Mouse (Mus musculus) forebrain, postnatal 0 days (tissue): Measurements from ENCODE around the gene Cngb1. TPM values are rescaled to one million over a fixed set of nuclear protein-coding genes. Genes with fewer than 3 reads are reported as not detected.
A peak's percentile ranks its signal among the peaks of the same experiment; 100 is the strongest.

Experiments used
- ATAC-seq: fragments of 200-750 bp; cut with Nextera tagmentation; 2 replicates; pipeline ENCODE4 v1.8.0; 2017; ENCODE audit warnings: mild to moderate bottlenecking, moderate library complexity
- DNase-seq: peaks from one replicate; pipeline ENCODE4 v3.0.0-alpha.2; 2015
- H3K27ac ChIP-seq: fragments of 300-500 bp; sonication (generic); 2 replicates; pipeline ENCODE4 v1.5.1; 2014; ENCODE audit warnings: low read depth, mild to moderate bottlenecking, antibody characterized with exemption, low read length, moderate library complexity, mixed read lengths
- H3K27me3 ChIP-seq: fragments of 300-500 bp; sonication (generic); 2 replicates; pipeline ENCODE4 v1.6.1; 2014; ENCODE audit warnings: mild to moderate bottlenecking, low read length, mixed read lengths; ENCODE audit not compliant: insufficient read depth
- H3K36me3 ChIP-seq: fragments of 300-500 bp; sonication (generic); 2 replicates; pipeline ENCODE4 v1.6.1; 2014; ENCODE audit warnings: mild to moderate bottlenecking, moderate library complexity; ENCODE audit not compliant: insufficient read depth
- H3K4me1 ChIP-seq: fragments of 300-500 bp; sonication (generic); 2 replicates; pipeline ENCODE4 v1.6.1; 2014; ENCODE audit warnings: antibody characterized with exemption; ENCODE audit not compliant: insufficient read depth
- H3K4me2 ChIP-seq: fragments of 300-500 bp; sonication (generic); 2 replicates; pipeline ENCODE4 v1.6.1; 2014; ENCODE audit warnings: low read depth, mild to moderate bottlenecking, moderate library complexity
- H3K4me3 ChIP-seq: fragments of 300-500 bp; sonication (generic); 2 replicates; pipeline ENCODE4 v1.5.1; 2014; ENCODE audit warnings: low read depth, low read length, mixed read lengths
- H3K9ac ChIP-seq: fragments of 300-500 bp; sonication (generic); 2 replicates; pipeline ENCODE4 v1.6.1; 2014; ENCODE audit warnings: mild to moderate bottlenecking
- H3K9me3 ChIP-seq: fragments of 300-500 bp; sonication (generic); 2 replicates; pipeline ENCODE4 v1.6.1; 2016; ENCODE audit warnings: low read length
- CTCF ChIP-seq: sonication (generic); IDR thresholded peaks from 2 replicates; pipeline ENCODE4 v1.5.1; 2016; ENCODE audit warnings: antibody characterized with exemption, control low read depth, low read depth
- WGBS: fragments of 180-500 bp; shearing (Covaris S2); extraction: QIAGEN DNeasy Blood & Tissue Kit; methylation state at CpG from one replicate; pipeline ENCODE4 v1.1.7; 2014; 5-methylcytosine and 5-hydroxymethylcytosine counted together
- polyA plus RNA-seq: library from polyadenylated mRNA; unstranded; fragments of >200 nt; fragmentation: Nextera tagmentation; extraction: Ambion mirVana; gene quantifications from 2 replicates; pipeline ENCODE4 v1.2.1, GENCODE M21; 2015
- total RNA-seq: library from RNA; depleted of rRNA; stranded (reverse); fragments of >200 nt; gene quantifications from 2 replicates; pipeline ENCODE4 v1.2.3, GENCODE M21; 2014

Cngb1 gene
- total and polyA plus RNA-seq, 2 experiments from 2014 or later: 0.33 to 1.2 TPM

GRCm38 (mm10) chr8:95331720-95332436 lies 25.5 kb upstream of the Cngb1 start, which contains the start of the genes Zfp319 and Usb1:
Gene Zfp319 (minus strand): TSS chr8:95331950.
Gene Usb1 (plus strand): TSS chr8:95332284.
- H3K4me1 ChIP-seq: peaks cover 4% of the 10 kb centered on the region; the same call in 1 of the 2 replicates
- TF ChIP-seq CTCF: peak; percentile 75
- peak within 1 kb of the TSS; percentile 73 for H3K4me2 ChIP-seq
- H3K4me3 ChIP-seq: peak within 1 kb of the TSS; percentile 70
- no peaks in the 10 kb centered on the region for H3K9me3 ChIP-seq
- peaks cover 36% of the 10 kb centered on the region for H3K36me3 ChIP-seq
- ATAC-seq (peak; percentile 93), DNase-seq (peak; percentile 93)
- H3K27me3 ChIP-seq: no peaks in the 10 kb centered on the region
- WGBS: 2% methylated on average over 67 of the region's 80 CpGs
- H3K9ac ChIP-seq: peak within 1 kb of the TSS; percentile 98
- peak within 1 kb of the TSS; percentile 95 for H3K27ac ChIP-seq

GRCm38 (mm10) chr8:95331156-95331719 lies 24.9 kb upstream of the Cngb1 start:
- Histone ChIP-seq H3K27me3 (no peaks in the 10 kb centered on the region), H3K4me3 (peak overlapping the region; percentile 70), H3K36me3 (peaks cover 42% of the 10 kb centered on the region), H3K4me1 (peaks cover 4% of the 10 kb centered on the region; the same call in 1 of the 2 replicates), H3K27ac (peak overlapping the region; percentile 95), H3K9me3 (no peaks in the 10 kb centered on the region), H3K4me2 (peak overlapping the region; percentile 73), H3K9ac (peak overlapping the region; percentile 98)
- WGBS: 1% methylated on average over 38 of the region's 38 CpGs
- no peak for DNase-seq
- TF ChIP-seq CTCF: no peak
- ATAC-seq: peak; percentile 53

GRCm38 (mm10) chr8:95330367-95330766 lies 24.0 kb upstream of the Cngb1 start:
- WGBS: 82% methylated on average over 1 of the region's 1 CpGs
- H3K27ac ChIP-seq: no peak overlapping the region; the same call in 1 of the 2 replicates

GRCm38 (mm10) chr8:95327866-95328465 lies 21.6 kb upstream of the Cngb1 start:
- Histone ChIP-seq H3K9me3 (no peaks in the 10 kb centered on the region), H3K27ac (no peak overlapping the region), H3K4me2 (no peak overlapping the region), H3K4me3 (no peak overlapping the region), H3K36me3 (peaks cover 48% of the 10 kb centered on the region), H3K4me1 (peaks cover 4% of the 10 kb centered on the region; the same call in 1 of the 2 replicates), H3K9ac (no peak overlapping the region), H3K27me3 (no peaks in the 10 kb centered on the region)
- WGBS: 88% methylated on average over 46 of the region's 46 CpGs
- no peak for TF ChIP-seq CTCF
- ATAC-seq: no peak
- no peak for DNase-seq

More at GRCm38 (mm10) chr8:95330367-95330766, 24.0 kb upstream of the Cngb1 start:
- H3K4me3 ChIP-seq: peak overlapping the region; percentile 70
- peak overlapping the region; percentile 98; the same call in 1 of the 2 replicates for H3K9ac ChIP-seq
- H3K4me2 ChIP-seq: peak overlapping the region; percentile 73
- no peaks in the 10 kb centered on the region for H3K9me3 ChIP-seq
- peaks cover 50% of the 10 kb centered on the region for H3K36me3 ChIP-seq
- no peaks in the 10 kb centered on the region for H3K27me3 ChIP-seq
- no peak for ATAC-seq
- DNase-seq: no peak
- peaks cover 4% of the 10 kb centered on the region; the same call in 1 of the 2 replicates for H3K4me1 ChIP-seq
- no peak for TF ChIP-seq CTCF

- Histone ChIP-seq H3K27me3 (no peaks in the 10 kb centered on the region), H3K36me3 (peaks cover 48% of the 10 kb centered on the region), H3K4me1 (peaks cover 4% of the 10 kb centered on the region; the same call in 1 of the 2 replicates), H3K4me3 (no peak overlapping the region), H3K27ac (no peak overlapping the region), H3K9ac (no peak overlapping the region), H3K4me2 (no peak overlapping the region), H3K9me3 (no peaks in the 10 kb centered on the region)
- ATAC-seq: no peak
- WGBS: 92% methylated on average over 5 of the region's 5 CpGs
- no peak for TF ChIP-seq CTCF
- no peak for DNase-seq
These were observed 20.4 kb upstream of the Cngb1 start for GRCm38 (mm10) chr8:95326822-95327221.

GRCm38 (mm10) chr8:95324646-95325045 lies 18.3 kb upstream of the Cngb1 start:
- WGBS: 27% methylated on average over 5 of the region's 5 CpGs
- Histone ChIP-seq H3K27me3 (no peaks in the 10 kb centered on the region), H3K9ac (no peak overlapping the region), H3K27ac (no peak overlapping the region), H3K4me3 (no peak overlapping the region), H3K4me1 (peaks cover 5% of the 10 kb centered on the region; the same call in 1 of the 2 replicates), H3K4me2 (no peak overlapping the region), H3K36me3 (peaks cover 48% of the 10 kb centered on the region), H3K9me3 (no peaks in the 10 kb centered on the region)
- no peak for TF ChIP-seq CTCF
- no peak for ATAC-seq
- DNase-seq: no peak
